Mouse (Mus musculus) lung, postnatal 0 days (tissue): ENCODE measurements at regions not wholly inside any gene's neighbourhood (a gene's known extent, or its start where the extent isn't known, plus 50 kb on each side); places are given as distances from the start of the nearest gene placed in this dataset.

ENCODE experiments used
- CTCF ChIP-seq: IDR thresholded peaks from 2 replicates; pipeline ENCODE4 v1.5.1; 2016; ENCODE audit warnings: antibody characterized with exemption, mild to moderate bottlenecking
- EP300 ChIP-seq: IDR thresholded peaks from 2 replicates; pipeline ENCODE4 v1.6.1; 2016; ENCODE audit warnings: antibody characterized with exemption, mild to moderate bottlenecking, control low read depth

- no peak for TF ChIP-seq CTCF
- TF ChIP-seq EP300, result no peak
Observed at GRCm38 (mm10) chr12:74595208-74595607, 279.0 kb upstream of the Gm11042 start.
